Mouse (Mus musculus) hindbrain, embryonic 11.5 days (tissue): ENCODE data around the gene Nat14. TPM values are rescaled to one million over a fixed set of nuclear protein-coding genes. Genes with fewer than 3 reads are reported as not detected.

ENCODE experiments used
- ATAC-seq: fragments of 200-750 bp; cut with Nextera tagmentation; 2 replicates; pipeline ENCODE4 v1.8.0; 2017; ENCODE audit warnings: mild to moderate bottlenecking, moderate TSS enrichment, moderate library complexity; ENCODE audit not compliant: low FRiP score
- DNase-seq: peaks from one replicate; pipeline ENCODE4 v3.0.0-alpha.2; 2015; ENCODE audit warnings: low spot score
- H3K27ac ChIP-seq: fragments of 300-500 bp; sonication (generic); 2 replicates; pipeline ENCODE4 v1.5.1; 2014; ENCODE audit warnings: mild to moderate bottlenecking, low read depth, low read length
- H3K27me3 ChIP-seq: fragments of 300-500 bp; sonication (generic); 2 replicates; pipeline ENCODE4 v1.6.1; 2014; ENCODE audit warnings: mild to moderate bottlenecking, low read length, moderate library complexity, mixed read lengths; ENCODE audit not compliant: control insufficient read depth, insufficient read depth
- H3K36me3 ChIP-seq: fragments of 300-500 bp; sonication (generic); 2 replicates; pipeline ENCODE4 v1.6.1; 2014; ENCODE audit warnings: mild to moderate bottlenecking, low read length, moderate library complexity, mixed read lengths; ENCODE audit not compliant: control insufficient read depth, insufficient read depth
- H3K4me1 ChIP-seq: fragments of 300-500 bp; sonication (generic); replicated peaks from 2 replicates; pipeline ENCODE4 v1.6.1; 2014; ENCODE audit warnings: low read length, mixed read lengths; ENCODE audit not compliant: control insufficient read depth, insufficient read depth
- H3K4me2 ChIP-seq: fragments of 300-500 bp; sonication (generic); replicated peaks from 2 replicates; pipeline ENCODE4 v1.6.1; 2014; ENCODE audit warnings: mild to moderate bottlenecking, low read depth, low read length
- H3K4me3 ChIP-seq: fragments of 300-500 bp; sonication (generic); 2 replicates; pipeline ENCODE4 v1.5.1; 2014; ENCODE audit warnings: low read depth, low read length
- H3K9ac ChIP-seq: fragments of 300-500 bp; sonication (generic); 2 replicates; pipeline ENCODE4 v1.6.1; 2014; ENCODE audit warnings: low read depth, low read length
- H3K9me3 ChIP-seq: fragments of 300-500 bp; sonication (generic); 2 replicates; pipeline ENCODE4 v1.6.1; 2016; ENCODE audit warnings: low read length; ENCODE audit not compliant: control insufficient read depth
- WGBS: fragments of 180-500 bp; shearing (Covaris S2); extraction: QIAGEN DNeasy Blood & Tissue Kit; methylation state at CpG from one replicate; pipeline ENCODE4 v1.1.7; 2014; 5-methylcytosine and 5-hydroxymethylcytosine counted together
- polyA plus RNA-seq: library from polyadenylated mRNA; unstranded; fragments of >200 nt; fragmentation: Nextera tagmentation; extraction: Ambion mirVana; gene quantifications from 2 replicates; pipeline ENCODE4 v1.2.1, GENCODE M21; 2014

The Nat14 gene
- polyA plus RNA-seq, 1 experiment from 2014 or later = 7.1 TPM

GRCm38 (mm10) chr7:4915669-4916416, 6.0 kb upstream of the Nat14 start:
- Histone ChIP-seq H3K4me2 (peak overlapping the region; percentile 81), H3K4me3 (peak overlapping the region; percentile 65), H3K27me3 (no peaks in the 10 kb centered on the region), H3K27ac (peak overlapping the region; percentile 94), H3K36me3 (0 out of 2 replicates have a peak, but pooled peaks cover 7% of the 10 kb centered on the region), H3K9ac (peak overlapping the region; percentile 88), H3K9me3 (no peaks in the 10 kb centered on the region), H3K4me1 (peaks cover 4% of the 10 kb centered on the region; the same call in 1 of the 2 replicates)
- ATAC-seq (peak; percentile 46), DNase-seq (peak; percentile 54)
- 20% methylated on average over 14 of the region's 14 CpGs for WGBS

GRCm38 (mm10) chr7:4917494-4917893, 4.3 kb upstream of the Nat14 start:
- H3K27me3 ChIP-seq = no peaks in the 10 kb centered on the region
- H3K9ac ChIP-seq = no peak overlapping the region
- H3K36me3 ChIP-seq = 0 out of 2 replicates have a peak, but pooled peaks cover 7% of the 10 kb centered on the region
- no peak overlapping the region for H3K27ac ChIP-seq
- DNase-seq = no peak
- H3K4me1 ChIP-seq = peaks cover 9% of the 10 kb centered on the region
- no peak overlapping the region for H3K4me3 ChIP-seq
- H3K9me3 ChIP-seq = no peaks in the 10 kb centered on the region
- ATAC-seq = no peak
- H3K4me2 ChIP-seq = no peak overlapping the region
- WGBS = 96% methylated on average over 2 of the region's 2 CpGs

DNA sequence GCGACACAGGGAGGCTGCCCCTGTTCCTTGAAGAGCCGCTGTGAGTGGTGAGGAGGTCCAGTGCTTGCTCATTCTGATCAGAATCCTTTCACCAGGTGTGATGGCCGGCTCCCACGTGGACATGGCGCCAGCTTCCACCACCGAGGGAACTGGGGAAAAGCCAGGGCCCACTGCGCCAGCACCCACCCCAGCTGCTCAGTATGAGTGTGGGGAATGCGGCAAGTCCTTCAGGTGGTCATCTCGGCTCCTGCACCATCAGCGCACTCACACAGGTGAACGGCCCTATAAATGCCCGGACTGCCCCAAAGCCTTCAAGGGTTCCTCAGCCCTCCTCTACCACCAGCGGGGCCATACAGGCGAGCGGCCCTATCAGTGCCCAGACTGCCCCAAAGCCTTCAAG, 3.1 kb upstream of the Nat14 start:
- Histone ChIP-seq H3K9me3 (no peaks in the 10 kb centered on the region), H3K9ac (no peak overlapping the region), H3K36me3 (0 out of 2 replicates have a peak, but pooled peaks cover 7% of the 10 kb centered on the region), H3K4me2 (no peak overlapping the region), H3K27me3 (no peaks in the 10 kb centered on the region), H3K27ac (no peak overlapping the region), H3K4me3 (no peak overlapping the region), H3K4me1 (peaks cover 15% of the 10 kb centered on the region)
- DNase-seq (no peak), ATAC-seq (no peak)
- 91% methylated on average over 15 of the region's 15 CpGs for WGBS

DNA sequence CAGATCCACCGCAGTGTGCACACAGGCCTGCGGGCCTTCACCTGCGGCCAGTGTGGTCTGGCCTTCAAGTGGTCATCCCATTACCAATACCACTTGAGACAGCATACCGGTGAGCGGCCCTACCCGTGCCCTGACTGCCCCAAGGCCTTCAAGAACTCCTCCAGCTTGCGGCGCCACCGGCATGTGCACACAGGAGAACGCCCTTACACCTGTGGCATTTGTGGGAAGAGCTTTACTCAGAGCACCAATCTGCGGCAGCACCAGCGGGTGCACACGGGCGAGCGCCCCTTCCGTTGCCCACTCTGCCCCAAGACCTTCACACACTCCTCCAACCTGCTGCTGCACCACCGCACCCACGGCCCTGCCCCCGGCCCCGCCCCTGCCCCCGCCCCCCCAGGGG, 2.7 kb upstream of the Nat14 start:
- no peak overlapping the region for H3K9ac ChIP-seq
- no peaks in the 10 kb centered on the region for H3K9me3 ChIP-seq
- H3K36me3 ChIP-seq = 0 out of 2 replicates have a peak, but pooled peaks cover 7% of the 10 kb centered on the region
- H3K4me2 ChIP-seq = no peak overlapping the region
- H3K27ac ChIP-seq = no peak overlapping the region
- ATAC-seq (no peak), DNase-seq (no peak)
- peaks cover 20% of the 10 kb centered on the region for H3K4me1 ChIP-seq
- no peaks in the 10 kb centered on the region for H3K27me3 ChIP-seq
- WGBS = 86% methylated on average over 20 of the region's 21 CpGs
- no peak overlapping the region for H3K4me3 ChIP-seq

- Histone ChIP-seq H3K36me3 (0 out of 2 replicates have a peak, but pooled peaks cover 7% of the 10 kb centered on the region), H3K27me3 (no peaks in the 10 kb centered on the region), H3K9ac (no peak overlapping the region), H3K4me3 (no peak overlapping the region), H3K4me1 (peaks cover 22% of the 10 kb centered on the region), H3K4me2 (no peak overlapping the region), H3K9me3 (no peaks in the 10 kb centered on the region), H3K27ac (no peak overlapping the region)
- DNase-seq (no peak), ATAC-seq (no peak)
- WGBS = 95% methylated on average over 19 of the region's 21 CpGs
These were observed 1.9 kb upstream of the Nat14 start for GRCm38 (mm10) chr7:4919971-4920370.

DNA sequence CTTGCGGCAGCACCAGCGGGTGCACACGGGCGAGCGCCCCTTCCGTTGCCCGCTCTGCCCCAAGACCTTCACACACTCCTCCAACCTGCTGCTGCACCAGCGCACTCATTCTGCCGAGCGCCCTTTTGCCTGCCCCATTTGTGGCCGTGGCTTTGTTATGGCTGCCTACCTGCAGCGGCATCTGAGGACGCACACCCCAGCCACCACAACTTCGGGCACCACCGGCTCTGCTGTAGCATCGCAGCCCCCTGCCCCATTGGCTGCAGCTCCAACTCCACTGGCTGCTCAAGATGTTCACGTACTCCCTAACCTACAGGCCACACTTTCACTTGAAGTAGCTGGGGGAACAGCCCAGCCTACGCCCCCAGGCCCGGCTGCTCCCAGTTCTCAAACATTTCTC, 1.3 kb upstream of the Nat14 start:
- H3K9me3 ChIP-seq = no peaks in the 10 kb centered on the region
- no peaks in the 10 kb centered on the region for H3K27me3 ChIP-seq
- 92% methylated on average over 19 of the region's 19 CpGs for WGBS
- peaks cover 27% of the 10 kb centered on the region for H3K4me1 ChIP-seq
- no peak overlapping the region for H3K4me3 ChIP-seq
- no peak overlapping the region for H3K9ac ChIP-seq
- no peak overlapping the region for H3K27ac ChIP-seq
- DNase-seq (no peak), ATAC-seq (no peak)
- 0 out of 2 replicates have a peak, but pooled peaks cover 7% of the 10 kb centered on the region for H3K36me3 ChIP-seq
- no peak overlapping the region for H3K4me2 ChIP-seq

GRCm38 (mm10) chr7:4920976-4921823, 628 bp upstream of the Nat14 start:
- Histone ChIP-seq H3K9ac (no peak overlapping the region), H3K4me1 (peaks cover 33% of the 10 kb centered on the region), H3K9me3 (no peaks in the 10 kb centered on the region), H3K4me3 (no peak overlapping the region), H3K27ac (peak overlapping the region; percentile 93), H3K4me2 (0 out of 2 replicates have a peak overlapping the region, but pooled peaks have one; percentile 3), H3K36me3 (0 out of 2 replicates have a peak, but pooled peaks cover 7% of the 10 kb centered on the region), H3K27me3 (no peaks in the 10 kb centered on the region)
- whole genome bisulfite sequencing = 62% methylated on average over 23 of the region's 23 CpGs
- ATAC-seq (no peak), DNase-seq (no peak)

DNA sequence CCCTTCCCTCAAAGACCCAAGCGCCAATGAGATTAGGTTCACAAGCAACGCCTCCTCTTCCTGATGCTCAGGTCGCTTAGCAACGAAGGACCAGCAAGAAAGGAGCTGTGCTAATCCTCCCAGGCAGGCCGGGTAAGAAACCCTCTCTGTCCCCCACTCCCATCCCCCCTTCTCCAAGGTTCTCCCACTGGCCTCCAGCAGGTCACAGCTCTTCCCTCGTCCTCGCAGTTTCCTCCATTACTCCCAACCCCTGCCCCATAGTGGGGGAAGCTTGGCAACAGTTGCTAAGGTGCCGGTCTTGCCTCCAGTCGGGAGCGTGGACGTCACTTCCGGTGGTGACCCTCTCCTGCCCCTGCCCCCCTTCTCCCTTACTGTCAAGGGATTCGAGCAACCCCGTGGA, 680 bp downstream of the Nat14 start:
- Histone ChIP-seq H3K4me2 (peak overlapping the region; percentile 84), H3K27me3 (no peaks in the 10 kb centered on the region), H3K27ac (peak overlapping the region; percentile 93), H3K9me3 (no peaks in the 10 kb centered on the region), H3K4me1 (peaks cover 29% of the 10 kb centered on the region), H3K4me3 (peak overlapping the region; percentile 34), H3K9ac (peak overlapping the region; percentile 55), H3K36me3 (0 out of 2 replicates have a peak, but pooled peaks cover 7% of the 10 kb centered on the region)
- WGBS = 0% methylated on average over 14 of the region's 14 CpGs
- DNase-seq (peak; percentile 92), ATAC-seq (peak; percentile 79)
